Mouse (Mus musculus) ES-CJ7 (cell line): Measurements from ENCODE around the gene Rbsn.

Source experiments
- DNase-seq: peaks from one replicate; pipeline ENCODE4 v3.0.0; 2011; ENCODE audit warnings: low read depth, low spot score

Rbsn gene

GRCm38 (mm10) chr6:92176450-92176849 is 38.3 kb downstream of the Rbsn start:
- no peak for DNase-seq

GRCm38 (mm10) chr6:92162724-92163123 is 52.0 kb downstream of the Rbsn start:
- DNase-seq: no peak

GRCm38 (mm10) chr6:92158801-92159200 is 55.9 kb downstream of the Rbsn start:
- no peak for DNase-seq

GRCm38 (mm10) chr6:92153774-92154173 is 61.0 kb downstream of the Rbsn start:
- DNase-seq: no peak

GRCm38 (mm10) chr6:92145881-92146280 is 68.8 kb downstream of the Rbsn start:
- no peak for DNase-seq
